Mouse (Mus musculus) cerebellum, postnatal 25 days (tissue): ENCODE data around the gene Camkk1.
A peak's percentile ranks its signal among the peaks of the same experiment; 100 is the strongest.

Experiments
- DNase-seq, 2 experiments: peaks; one replicate each; pipeline ENCODE4 v3.0.0; 2021; ENCODE audit warnings: mixed read lengths in 2 of 2

Gene Camkk1

DNA sequence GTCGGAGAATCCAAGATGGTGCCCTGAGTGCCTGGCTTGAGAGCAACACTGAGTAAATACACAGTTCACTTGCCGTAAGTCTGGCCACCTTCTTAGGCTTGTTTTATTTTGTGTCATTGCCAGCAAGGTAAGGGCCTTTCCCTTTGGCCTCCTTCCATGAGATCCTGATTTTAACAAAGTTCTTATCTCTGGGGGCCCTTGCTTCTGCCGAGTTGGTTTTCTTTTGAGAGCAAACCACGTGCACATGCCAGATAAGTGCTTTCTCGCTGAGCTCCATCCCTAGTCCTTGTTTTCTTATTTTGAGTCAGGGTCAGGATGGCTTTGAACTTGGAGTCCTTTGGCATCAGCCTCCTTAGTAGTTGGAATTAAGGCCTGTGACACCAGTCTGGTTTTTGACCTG, 38.9 kb downstream of the Camkk1 start:
- no peak for DNase-seq

- DNase-seq, result no peak
Measured at GRCm38 (mm10) chr11:73059630-73060029, 40.8 kb downstream of the Camkk1 start.

GRCm38 (mm10) chr11:73061413-73061812, 42.6 kb downstream of the Camkk1 start:
- no peak for DNase-seq

- peak; percentile 20 to 60 for DNase-seq
Measured at GRCm38 (mm10) chr11:73071839-73072238, 53.0 kb downstream of the Camkk1 start.

- DNase-seq, result no peak
Measured at GRCm38 (mm10) chr11:73076295-73076694, 57.5 kb downstream of the Camkk1 start.

DNA sequence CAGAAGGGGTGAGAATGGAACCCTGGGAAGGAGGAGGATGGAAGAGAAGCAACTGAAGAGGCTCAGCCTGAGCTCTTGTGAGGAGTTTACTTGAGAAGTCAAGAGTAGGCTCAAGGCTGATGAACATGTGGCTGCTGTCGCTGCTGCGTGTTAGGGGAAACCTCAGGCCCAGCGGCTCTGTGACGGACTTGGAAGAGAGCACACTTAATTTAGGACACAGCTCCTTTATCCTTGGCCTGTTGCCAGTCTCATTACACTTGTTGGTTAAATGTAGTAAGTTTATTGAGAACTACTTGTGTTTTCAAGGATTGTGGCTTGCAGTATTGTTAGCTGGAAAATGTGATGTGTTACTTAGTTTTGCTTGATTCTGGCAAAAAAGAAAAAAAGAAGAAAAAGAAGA, 57.9 kb downstream of the Camkk1 start:
- no peak for DNase-seq

GRCm38 (mm10) chr11:73077211-73077720, 58.5 kb downstream of the Camkk1 start:
- DNase-seq, result no peak

- no peak for DNase-seq
Measured at GRCm38 (mm10) chr11:73078615-73079014, 59.8 kb downstream of the Camkk1 start.

GRCm38 (mm10) chr11:73080306-73080705, 61.5 kb downstream of the Camkk1 start:
- DNase-seq, result no peak

DNA sequence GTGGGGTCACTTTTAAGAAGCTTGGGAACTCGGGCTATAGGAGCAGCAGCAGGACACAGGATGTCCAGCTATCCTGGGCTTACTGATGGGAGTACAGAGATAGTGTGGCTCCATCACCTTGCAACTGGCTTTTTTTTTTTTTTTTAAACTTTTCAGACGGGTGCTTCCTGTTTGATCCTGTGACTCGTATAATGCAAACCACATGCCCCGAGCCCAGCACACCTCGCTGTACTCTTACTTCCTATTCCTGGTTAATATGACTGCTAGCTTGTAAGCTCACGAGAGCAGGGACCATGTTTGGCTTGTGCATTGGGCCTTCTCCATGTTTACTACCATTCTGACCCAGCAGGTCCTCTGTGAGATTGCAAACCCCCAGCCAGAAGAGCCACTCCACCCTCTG, 65.5 kb downstream of the Camkk1 start:
- no peak for DNase-seq

GRCm38 (mm10) chr11:73084804-73085231, 66.0 kb downstream of the Camkk1 start:
- DNase-seq, result peak; percentile 16 to 22

- DNase-seq, result no peak
Measured at GRCm38 (mm10) chr11:73085391-73085790, 66.6 kb downstream of the Camkk1 start.

- DNase-seq, result no peak
Measured at GRCm38 (mm10) chr11:73087700-73088480, 69.1 kb downstream of the Camkk1 start.

DNA sequence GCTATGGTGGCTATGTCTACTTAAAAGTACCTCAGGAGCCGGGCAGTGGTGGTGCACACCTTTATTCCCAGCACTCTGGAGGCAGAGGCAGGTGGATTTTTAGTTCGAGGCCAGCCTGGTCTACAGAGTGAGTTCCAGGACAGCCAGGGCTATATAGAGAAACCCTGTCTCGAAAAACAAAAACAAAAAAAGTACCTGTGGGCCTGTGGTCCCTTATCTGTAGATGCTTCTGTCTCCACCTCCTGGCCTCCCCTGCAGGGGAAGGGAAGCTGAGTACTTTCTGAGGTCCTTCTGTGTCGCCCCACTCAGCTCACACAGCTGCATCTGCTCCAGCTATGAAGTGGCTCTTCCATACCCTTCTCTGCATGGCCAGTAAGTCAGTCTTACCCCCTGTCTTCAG, 71.5 kb downstream of the Camkk1 start, which contains the start of gene Itgae:
Gene Itgae (plus strand): TSS at position 301 of the 400 bp plus-strand sequence.
- DNase-seq, result no peak

- DNase-seq, result no peak
Measured at GRCm38 (mm10) chr11:73090826-73091225, 72.0 kb downstream of the Camkk1 start.
